Mouse (Mus musculus): Measurements from ENCODE around the gene Ambra1. TPM values are rescaled to one million over a fixed set of nuclear protein-coding genes. Genes with fewer than 3 reads are reported as not detected.

Ambra1 gene
- polyA plus RNA-seq, 1 experiment, result 19.3 TPM

- no peak for TF ChIP-seq CEBPB (IDR thresholded peaks at IDR 0.05; ENCODE audit: insufficient read depth, poor library complexity, severe bottlenecking)
- TF ChIP-seq USF1 (IDR thresholded peaks at IDR 0.05; ENCODE audit: low read depth), result no peak
- no peak for TF ChIP-seq POLR2A (IDR thresholded peaks at IDR 0.05; ENCODE audit: insufficient read length, low read depth)
- H3K27me3 ChIP-seq (ENCODE audit: control insufficient read depth, insufficient read depth, insufficient read length), result no peaks in the 10 kb centered on the region
- H3K4me3 ChIP-seq, result no peak overlapping the region
- no peak overlapping the region for H3K4me2 ChIP-seq (ENCODE audit: low read depth)
- H3K79me2 ChIP-seq (ENCODE audit: control insufficient read depth, insufficient read depth), result peaks cover 23% of the 10 kb centered on the region
- H3K36me3 ChIP-seq (ENCODE audit: control insufficient read depth, insufficient read depth), result no peaks in the 10 kb centered on the region
- no peak overlapping the region for H3ac ChIP-seq (ENCODE audit: control insufficient read depth, insufficient read length)
These were observed 235.5 kb downstream of the Ambra1 start for GRCm38 (mm10) chr2:91965417-91965816.

GRCm38 (mm10) chr2:91966367-91966766, 236.4 kb downstream of the Ambra1 start:
- Histone ChIP-seq H3K4me2 (ENCODE audit: low read depth) (no peak overlapping the region), H3K27me3 (ENCODE audit: control insufficient read depth, insufficient read depth, insufficient read length) (no peaks in the 10 kb centered on the region), H3ac (ENCODE audit: control insufficient read depth, insufficient read length) (no peak overlapping the region), H3K4me3 (no peak overlapping the region), H3K79me2 (ENCODE audit: control insufficient read depth, insufficient read depth) (peaks cover 16% of the 10 kb centered on the region), H3K36me3 (ENCODE audit: control insufficient read depth, insufficient read depth) (no peaks in the 10 kb centered on the region)
- no peak for TF ChIP-seq USF1 (IDR thresholded peaks at IDR 0.05; ENCODE audit: low read depth)
- TF ChIP-seq CEBPB (IDR thresholded peaks at IDR 0.05; ENCODE audit: insufficient read depth, poor library complexity, severe bottlenecking), result no peak
- TF ChIP-seq SRF (IDR thresholded peaks at IDR 0.05; ENCODE audit: control insufficient read depth, insufficient read length, low read depth), result no peak
- TF ChIP-seq E2F4 (IDR thresholded peaks at IDR 0.05; ENCODE audit: insufficient read depth), result no peak
- no peak for TF ChIP-seq MYOD1 (IDR thresholded peaks at IDR 0.05; ENCODE audit: control insufficient read depth in 1 of 3, insufficient read length in 2 of 3, low read depth in 2 of 3)
- TF ChIP-seq TCF12 (IDR thresholded peaks at IDR 0.05; ENCODE audit: insufficient read depth, poor library complexity, severe bottlenecking), result no peak
- no peak for TF ChIP-seq MAX (IDR thresholded peaks at IDR 0.05; ENCODE audit: low read depth)
- TF ChIP-seq REST (IDR thresholded peaks at IDR 0.05; ENCODE audit: insufficient read depth, insufficient read length), result no peak
- TF ChIP-seq POLR2A (IDR thresholded peaks at IDR 0.05; ENCODE audit: insufficient read length, low read depth), result no peak
- TF ChIP-seq TCF3 (IDR thresholded peaks at IDR 0.05; ENCODE audit: insufficient read length, low read depth), result no peak
- no peak for TF ChIP-seq MYOG (IDR thresholded peaks at IDR 0.05; ENCODE audit: control insufficient read depth in 1 of 3, insufficient read depth in 1 of 3, insufficient read length in 2 of 3, low read depth in 2 of 3)
- TF ChIP-seq POLR2AphosphoS2 (IDR thresholded peaks at IDR 0.05; ENCODE audit: insufficient read length, low read depth), result no peak

GRCm38 (mm10) chr2:91967962-91968361, 238.0 kb downstream of the Ambra1 start:
- Histone ChIP-seq H3ac (ENCODE audit: control insufficient read depth, insufficient read length) (no peak overlapping the region), H3K4me3 (no peak overlapping the region), H3K79me2 (ENCODE audit: control insufficient read depth, insufficient read depth) (peaks cover under 1% of the 10 kb centered on the region), H3K36me3 (ENCODE audit: control insufficient read depth, insufficient read depth) (no peaks in the 10 kb centered on the region), H3K27me3 (ENCODE audit: control insufficient read depth, insufficient read depth, insufficient read length) (no peaks in the 10 kb centered on the region), H3K4me2 (ENCODE audit: low read depth) (no peak overlapping the region)
- TF ChIP-seq SRF (IDR thresholded peaks at IDR 0.05; ENCODE audit: control insufficient read depth, insufficient read length, low read depth) (no peak), USF1 (IDR thresholded peaks at IDR 0.05; ENCODE audit: low read depth) (no peak), POLR2AphosphoS2 (IDR thresholded peaks at IDR 0.05; ENCODE audit: insufficient read length, low read depth) (no peak), CEBPB (IDR thresholded peaks at IDR 0.05; ENCODE audit: insufficient read depth, poor library complexity, severe bottlenecking) (no peak), MAX (IDR thresholded peaks at IDR 0.05; ENCODE audit: low read depth) (no peak), E2F4 (IDR thresholded peaks at IDR 0.05; ENCODE audit: insufficient read depth) (no peak), MYOD1 (IDR thresholded peaks at IDR 0.05; ENCODE audit: control insufficient read depth in 1 of 3, insufficient read length in 2 of 3, low read depth in 2 of 3) (no peak), TCF12 (IDR thresholded peaks at IDR 0.05; ENCODE audit: insufficient read depth, poor library complexity, severe bottlenecking) (no peak)

Other genes starting within 250 kb of the Ambra1 start
- gene Ckap5, start 203.4 kb upstream of the Ambra1 start, polyA plus RNA-seq (2012; fragmentation: generic; extraction: Trizol), result 12.6 TPM
- 6.2 TPM for gene F2, start 93.7 kb upstream of the Ambra1 start, polyA plus RNA-seq (2012; fragmentation: generic; extraction: Trizol)
- gene Zfp408, start 80.3 kb upstream of the Ambra1 start, polyA plus RNA-seq (2012; fragmentation: generic; extraction: Trizol), result 11.8 TPM
- 52.7 TPM for gene Arhgap1, start 80.3 kb upstream of the Ambra1 start, polyA plus RNA-seq (2012; fragmentation: generic; extraction: Trizol)
- 29.7 TPM for gene Atg13, start 19.6 kb upstream of the Ambra1 start, polyA plus RNA-seq (2012; fragmentation: generic; extraction: Trizol)
- gene Harbi1, start 19.3 kb upstream of the Ambra1 start, polyA plus RNA-seq (2012; fragmentation: generic; extraction: Trizol), result 5.1 TPM
- 0.64 TPM for gene Chrm4, start 197.1 kb downstream of the Ambra1 start, polyA plus RNA-seq (2012; fragmentation: generic; extraction: Trizol)
- 0.29 TPM for gene Mdk, start 202.2 kb downstream of the Ambra1 start, polyA plus RNA-seq (2012; fragmentation: generic; extraction: Trizol)
- gene Gm9821, start 215.6 kb downstream of the Ambra1 start, polyA plus RNA-seq (2012; fragmentation: generic; extraction: Trizol), result 4.7 TPM
- gene Dgkz, start 245.7 kb downstream of the Ambra1 start, polyA plus RNA-seq (2012; fragmentation: generic; extraction: Trizol), result 68.4 TPM

Data from myocyte (in vitro differentiated cells).